Mouse (Mus musculus) midbrain, embryonic 15.5 days (tissue): ENCODE results near the gene Adamtsl4. TPM values are rescaled to one million over a fixed set of nuclear protein-coding genes. Genes with fewer than 3 reads are reported as not detected.
"Not testable (repeated sequence)": the region's sequence is repeated elsewhere in the genome, so short reads cannot be mapped to it uniquely, and the experiment has no call there.

Experiments
- ATAC-seq: fragments of 200-750 bp; cut with Nextera tagmentation; replicated peaks from 2 replicates; pipeline ENCODE4 v1.8.0; 2017; ENCODE audit warnings: moderate TSS enrichment
- H3K27ac ChIP-seq: fragments of 300-500 bp; sonication (generic); 2 replicates; pipeline ENCODE4 v1.5.1; 2015; ENCODE audit warnings: mild to moderate bottlenecking, inconsistent platforms
- H3K27me3 ChIP-seq: fragments of 300-500 bp; sonication (generic); replicated peaks from 2 replicates; pipeline ENCODE4 v1.6.1; 2015; ENCODE audit warnings: inconsistent platforms
- H3K36me3 ChIP-seq: fragments of 300-500 bp; sonication (generic); replicated peaks from 2 replicates; pipeline ENCODE4 v1.6.1; 2015; ENCODE audit warnings: inconsistent platforms
- H3K4me1 ChIP-seq: fragments of 300-500 bp; sonication (generic); 2 replicates; pipeline ENCODE4 v1.6.1; 2015; ENCODE audit warnings: inconsistent platforms
- H3K4me2 ChIP-seq: fragments of 300-500 bp; sonication (generic); 2 replicates; pipeline ENCODE4 v1.6.1; 2015; ENCODE audit warnings: inconsistent platforms, mild to moderate bottlenecking, moderate library complexity
- H3K4me3 ChIP-seq: fragments of 300-500 bp; sonication (generic); 2 replicates; pipeline ENCODE4 v1.5.1; 2015; ENCODE audit warnings: mild to moderate bottlenecking, inconsistent platforms
- H3K9ac ChIP-seq: fragments of 300-500 bp; sonication (generic); 2 replicates; pipeline ENCODE4 v1.6.1; 2015; ENCODE audit warnings: mild to moderate bottlenecking, inconsistent platforms
- H3K9me3 ChIP-seq: fragments of 300-500 bp; sonication (generic); 2 replicates; pipeline ENCODE4 v1.6.1; 2016; ENCODE audit warnings: inconsistent platforms
- WGBS: fragments of 180-500 bp; shearing (Covaris S2); methylation state at CpG from one replicate; pipeline ENCODE4 v1.1.7; 2015; ENCODE audit warnings: mixed read lengths; 5-methylcytosine and 5-hydroxymethylcytosine counted together
- polyA plus RNA-seq: library from polyadenylated mRNA; unstranded; fragments of >200 nt; fragmentation: Nextera tagmentation; extraction: Ambion mirVana; gene quantifications from 2 replicates; pipeline ENCODE4 v1.2.1, GENCODE M21; 2015

Adamtsl4 gene
- polyA plus RNA-seq, 1 experiment from 2014 or later = 1.0 TPM

GRCm38 (mm10) chr3:95695796-95696195 is 8.1 kb upstream of the Adamtsl4 start:
- Histone ChIP-seq H3K9me3 (no peaks in the 10 kb centered on the region), H3K36me3 (no peaks in the 10 kb centered on the region), H3K4me3 (no peak overlapping the region), H3K27ac (no peak overlapping the region), H3K4me2 (no peak overlapping the region), H3K27me3 (no peaks in the 10 kb centered on the region), H3K4me1 (no peaks in the 10 kb centered on the region), H3K9ac (no peak overlapping the region)
- 35% methylated on average over 3 of the region's 3 CpGs for WGBS
- no peak for ATAC-seq

- Histone ChIP-seq H3K4me3 (no peak overlapping the region), H3K4me1 (no peaks in the 10 kb centered on the region), H3K27ac (no peak overlapping the region), H3K27me3 (no peaks in the 10 kb centered on the region), H3K9ac (no peak overlapping the region), H3K36me3 (no peaks in the 10 kb centered on the region), H3K9me3 (no peaks in the 10 kb centered on the region), H3K4me2 (no peak overlapping the region)
- 91% methylated on average over 11 of the region's 11 CpGs for WGBS
- ATAC-seq = no peak
Observed at GRCm38 (mm10) chr3:95694808-95695703, 7.3 kb upstream of the Adamtsl4 start.

GRCm38 (mm10) chr3:95693821-95694807 is 6.4 kb upstream of the Adamtsl4 start:
- H3K27me3 ChIP-seq = no peaks in the 10 kb centered on the region
- no peak overlapping the region for H3K4me3 ChIP-seq
- 62% methylated on average over 11 of the region's 11 CpGs for WGBS
- no peak for ATAC-seq
- no peak overlapping the region for H3K4me2 ChIP-seq
- no peak overlapping the region for H3K9ac ChIP-seq
- no peaks in the 10 kb centered on the region for H3K9me3 ChIP-seq
- no peaks in the 10 kb centered on the region for H3K4me1 ChIP-seq
- no peaks in the 10 kb centered on the region for H3K36me3 ChIP-seq
- H3K27ac ChIP-seq = no peak overlapping the region

- Histone ChIP-seq H3K4me1 (peaks cover 6% of the 10 kb centered on the region), H3K36me3 (no peaks in the 10 kb centered on the region), H3K9ac (no peak overlapping the region), H3K4me2 (no peak overlapping the region), H3K4me3 (no peak overlapping the region), H3K27ac (no peak overlapping the region), H3K9me3 (no peaks in the 10 kb centered on the region), H3K27me3 (no peaks in the 10 kb centered on the region)
- no peak for ATAC-seq
- 87% methylated on average over 6 of the region's 6 CpGs for WGBS
Observed at GRCm38 (mm10) chr3:95692677-95693076, 5.0 kb upstream of the Adamtsl4 start.

- not testable (repeated sequence) for H3K27ac ChIP-seq, H3K4me3 ChIP-seq, H3K27me3 ChIP-seq, ATAC-seq, H3K9ac ChIP-seq, H3K4me2 ChIP-seq, H3K9me3 ChIP-seq, H3K36me3 ChIP-seq
- peaks cover 15% of the 10 kb centered on the region for H3K4me1 ChIP-seq
- WGBS = 93% methylated on average over 2 of the region's 2 CpGs
Observed at GRCm38 (mm10) chr3:95690552-95690951, 2.8 kb upstream of the Adamtsl4 start.

- Histone ChIP-seq H3K9ac (no peak overlapping the region), H3K4me3 (no peak overlapping the region), H3K4me1 (peaks cover 15% of the 10 kb centered on the region), H3K4me2 (no peak overlapping the region), H3K27ac (no peak overlapping the region), H3K9me3 (no peaks in the 10 kb centered on the region), H3K36me3 (no peaks in the 10 kb centered on the region), H3K27me3 (no peaks in the 10 kb centered on the region)
- 44% methylated on average over 2 of the region's 2 CpGs for WGBS
- ATAC-seq = no peak
Observed at GRCm38 (mm10) chr3:95689940-95690339, 2.2 kb upstream of the Adamtsl4 start.

GRCm38 (mm10) chr3:95689171-95689915 is 1.6 kb upstream of the Adamtsl4 start:
- Histone ChIP-seq H3K36me3 (no peaks in the 10 kb centered on the region), H3K27ac (no peak overlapping the region), H3K9me3 (no peaks in the 10 kb centered on the region), H3K4me1 (peaks cover 15% of the 10 kb centered on the region), H3K9ac (no peak overlapping the region), H3K4me3 (no peak overlapping the region), H3K27me3 (no peaks in the 10 kb centered on the region), H3K4me2 (no peak overlapping the region)
- WGBS = 36% methylated on average over 11 of the region's 11 CpGs
- ATAC-seq = no peak

GRCm38 (mm10) chr3:95687168-95687523 is 571 bp downstream of the Adamtsl4 start:
- Histone ChIP-seq H3K27ac (no peak overlapping the region), H3K9ac (no peak overlapping the region), H3K9me3 (no peaks in the 10 kb centered on the region), H3K4me2 (peak overlapping the region; percentile 87), H3K36me3 (no peaks in the 10 kb centered on the region), H3K4me3 (peak overlapping the region; percentile 42), H3K27me3 (no peaks in the 10 kb centered on the region), H3K4me1 (peaks cover 15% of the 10 kb centered on the region)
- ATAC-seq = peak; percentile 5; the same call in 1 of the 2 replicates
- 25% methylated on average over 4 of the region's 4 CpGs for WGBS

GRCm38 (mm10) chr3:95686492-95687167 is 1.1 kb downstream of the Adamtsl4 start:
- H3K27ac ChIP-seq = no peak overlapping the region
- H3K27me3 ChIP-seq = no peaks in the 10 kb centered on the region
- no peak overlapping the region for H3K4me3 ChIP-seq
- 0 out of 2 replicates have a peak, but pooled peaks have one; percentile 2 for ATAC-seq
- H3K4me2 ChIP-seq = 0 out of 2 replicates have a peak overlapping the region, but pooled peaks have one; percentile 87
- no peaks in the 10 kb centered on the region for H3K9me3 ChIP-seq
- H3K4me1 ChIP-seq = peaks cover 15% of the 10 kb centered on the region
- no peaks in the 10 kb centered on the region for H3K36me3 ChIP-seq
- no peak overlapping the region for H3K9ac ChIP-seq
- WGBS = 44% methylated on average over 10 of the region's 10 CpGs

- H3K4me1 ChIP-seq = peaks cover 23% of the 10 kb centered on the region
Observed at GRCm38 (mm10) chr3:95685701-95686100, 2.0 kb downstream of the Adamtsl4 start.

GRCm38 (mm10) chr3:95685301-95685700 is 2.4 kb downstream of the Adamtsl4 start:
- H3K9me3 ChIP-seq = no peaks in the 10 kb centered on the region
- H3K27ac ChIP-seq = no peak overlapping the region
- H3K4me2 ChIP-seq = no peak overlapping the region
- 87% methylated on average over 4 of the region's 4 CpGs for WGBS
- H3K27me3 ChIP-seq = no peaks in the 10 kb centered on the region
- H3K9ac ChIP-seq = no peak overlapping the region
- peaks cover 24% of the 10 kb centered on the region for H3K4me1 ChIP-seq
- ATAC-seq = no peak
- no peaks in the 10 kb centered on the region for H3K36me3 ChIP-seq
- no peak overlapping the region for H3K4me3 ChIP-seq

More at GRCm38 (mm10) chr3:95685701-95686100, 2.0 kb downstream of the Adamtsl4 start:
- Histone ChIP-seq H3K9me3 (no peaks in the 10 kb centered on the region), H3K27me3 (no peaks in the 10 kb centered on the region), H3K36me3 (no peaks in the 10 kb centered on the region), H3K4me2 (no peak overlapping the region), H3K27ac (no peak overlapping the region), H3K4me3 (no peak overlapping the region), H3K9ac (no peak overlapping the region)
- 89% methylated on average over 2 of the region's 2 CpGs for WGBS
- ATAC-seq = no peak
